Mouse (Mus musculus) cerebellum, adult 8-10 months (tissue): ENCODE data around the gene Isy1.
"Not testable (repeated sequence)": the region's sequence is repeated elsewhere in the genome, so short reads cannot be mapped to it uniquely, and the experiment has no call there.

Source experiments
- DNase-seq: peaks from one replicate; pipeline ENCODE4 v3.0.0; 2022

The Isy1 gene

DNA sequence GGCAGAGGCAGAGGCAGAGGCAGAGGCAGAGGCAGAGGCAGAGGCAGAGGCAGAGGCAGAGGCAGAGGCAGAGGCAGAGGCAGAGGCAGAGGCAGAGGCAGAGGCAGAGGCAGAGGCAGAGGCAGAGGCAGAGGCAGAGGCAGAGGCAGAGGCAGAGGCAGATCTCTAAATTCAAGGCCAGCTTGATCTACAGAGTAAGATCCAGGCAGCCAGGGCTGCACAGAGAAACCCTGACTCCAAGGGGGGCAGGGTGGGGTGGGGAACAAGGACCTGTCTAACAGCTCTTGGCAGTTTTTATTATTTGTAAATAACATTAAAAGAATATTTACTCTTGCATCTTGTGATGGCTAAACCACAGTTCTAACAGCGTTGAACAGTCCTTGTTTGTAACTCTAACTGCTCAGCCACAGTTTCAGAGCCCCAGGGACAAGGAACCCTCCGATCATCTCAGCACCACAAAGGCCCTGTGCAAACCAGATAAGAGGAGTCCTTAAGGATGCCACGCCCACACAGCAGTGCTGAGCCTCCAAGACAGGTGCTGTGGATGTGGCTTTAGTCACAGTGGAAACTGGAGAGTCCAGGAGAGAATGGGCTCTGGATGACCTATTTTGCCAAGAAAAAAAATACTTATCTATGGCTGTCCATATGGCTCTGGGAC lies 62.9 kb downstream of the Isy1 start:
- DNase-seq, result no peak

- no peak for DNase-seq
Observed at GRCm38 (mm10) chr6:87774909-87775308, 63.7 kb downstream of the Isy1 start.

GRCm38 (mm10) chr6:87774466-87774865 lies 64.1 kb downstream of the Isy1 start:
- no peak for DNase-seq

- DNase-seq, result no peak
Observed at GRCm38 (mm10) chr6:87770626-87771025, 68.0 kb downstream of the Isy1 start.

DNA sequence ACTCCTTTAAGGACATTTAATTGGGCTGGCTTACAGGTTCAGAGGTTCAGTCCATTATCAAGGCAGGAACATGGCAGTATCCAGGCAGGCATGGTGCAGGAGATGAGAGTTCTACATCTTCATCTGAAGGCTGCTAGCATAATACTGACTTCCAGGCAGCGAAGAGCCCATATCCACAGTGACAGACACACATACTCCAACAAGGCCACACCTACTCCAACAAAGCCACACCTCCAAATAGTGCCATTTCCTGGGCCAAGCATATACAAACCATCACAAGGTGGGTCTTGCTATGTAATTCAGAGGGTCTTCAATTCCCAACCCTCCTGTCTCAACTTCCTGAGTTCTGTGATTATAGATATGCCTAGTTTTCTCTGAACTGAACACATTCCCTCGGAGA lies 74.3 kb downstream of the Isy1 start:
- not testable (repeated sequence) for DNase-seq
